Mouse (Mus musculus) CH12.LX (cell line): ENCODE results near the gene Odf4. TPM values are rescaled to one million over a fixed set of nuclear protein-coding genes. Genes with fewer than 3 reads are reported as not detected.

ENCODE experiments used
- DNase-seq: peaks from one replicate; pipeline ENCODE4 v3.0.0-alpha.2; 2013; ENCODE audit errors: extremely low read depth
- H3K27ac ChIP-seq: 2 replicates; pipeline ENCODE4 v1.5.1; 2012; ENCODE audit warnings: low read depth, mild to moderate bottlenecking, control low read depth, moderate library complexity; ENCODE audit not compliant: insufficient read depth
- H3K27me3 ChIP-seq: replicated peaks from 2 replicates; pipeline ENCODE3; 2012; ENCODE audit warnings: inconsistent platforms
- H3K36me3 ChIP-seq, 2 experiments: replicated peaks in 1 of 2; 2 replicates each; pipeline versions ENCODE3 to v1.6.1; 2012; ENCODE audit warnings: inconsistent platforms in 1 of 2, low read length in 1 of 2, mild to moderate bottlenecking in 1 of 2, mixed read lengths in 1 of 2, moderate library complexity in 1 of 2; ENCODE audit not compliant: control insufficient read depth in 1 of 2, insufficient read depth in 1 of 2
- H3K4me1 ChIP-seq, 2 experiments: 2 replicates each; pipeline ENCODE4 v1.6.1; 2012; ENCODE audit warnings: inconsistent platforms in 1 of 2, moderate library complexity in 1 of 2; ENCODE audit not compliant: insufficient read depth in 2 of 2, control insufficient read depth in 1 of 2
- H3K4me2 ChIP-seq: 2 replicates; pipeline ENCODE4 v1.6.1; 2012; ENCODE audit warnings: low read depth, mild to moderate bottlenecking, control low read depth; ENCODE audit not compliant: poor library complexity, insufficient read depth, severe bottlenecking
- H3K4me3 ChIP-seq, 3 experiments: fragments of 150-350 bp in 1 of 3; sonication (generic) in 1 of 3; replicated peaks in 1 of 3; 2 replicates each; pipeline versions ENCODE3 to v1.5.1; 2011 to 2012; ENCODE audit warnings: low read depth in 2 of 3, low read length in 2 of 3, mild to moderate bottlenecking in 2 of 3, moderate library complexity in 2 of 3, control low read depth in 1 of 3, improper control_type of control experiment in 1 of 3, inconsistent platforms in 1 of 3, mixed read lengths in 1 of 3; ENCODE audit not compliant: poor library complexity in 1 of 3
- H3K79me2 ChIP-seq: replicated peaks from 2 replicates; pipeline ENCODE4 v1.6.1; 2012; ENCODE audit warnings: mild to moderate bottlenecking, moderate library complexity; ENCODE audit not compliant: control insufficient read depth, poor library complexity, insufficient read depth, severe bottlenecking; ENCODE audit errors: extremely low read depth
- H3K9ac ChIP-seq: 2 replicates; pipeline ENCODE4 v1.6.1; 2012; ENCODE audit warnings: low read depth, mild to moderate bottlenecking, control low read depth, moderate library complexity; ENCODE audit not compliant: insufficient read depth
- H3K9me3 ChIP-seq: replicated peaks from 2 replicates; pipeline ENCODE3; 2012; ENCODE audit warnings: low read length, inconsistent platforms, mixed read lengths
- BHLHE40 ChIP-seq: IDR thresholded peaks from 2 replicates; pipeline ENCODE4 v1.6.1; 2011; ENCODE audit warnings: mild to moderate bottlenecking, low read depth, low read length, improper control_type of control experiment
- CHD2 ChIP-seq: IDR thresholded peaks from 2 replicates; pipeline ENCODE4 v1.6.1; 2011; ENCODE audit warnings: low read length, improper control_type of control experiment
- E2F4 ChIP-seq: IDR thresholded peaks from 2 replicates; pipeline ENCODE4 v1.6.1; 2011; ENCODE audit warnings: low read depth, low read length, improper control_type of control experiment; ENCODE audit not compliant: insufficient replicate concordance
- EP300 ChIP-seq: IDR thresholded peaks from 2 replicates; pipeline ENCODE4 v1.6.1; 2011; ENCODE audit warnings: low read length, improper control_type of control experiment
- HCFC1 ChIP-seq: IDR thresholded peaks from 2 replicates; pipeline ENCODE4 v1.6.1; 2012; ENCODE audit warnings: low read depth, mild to moderate bottlenecking, inconsistent platforms, low read length, improper control_type of control experiment
- IRF4 ChIP-seq: IDR thresholded peaks from 2 replicates; pipeline ENCODE4 v1.6.1; 2014; ENCODE audit warnings: low read depth, mild to moderate bottlenecking, inconsistent platforms, low read length, improper control_type of control experiment
- KAT2A ChIP-seq: IDR thresholded peaks from 2 replicates; pipeline ENCODE4 v1.6.1; 2012; ENCODE audit warnings: low read length, improper control_type of control experiment, inconsistent platforms; ENCODE audit not compliant: insufficient replicate concordance
- MAFK ChIP-seq: IDR thresholded peaks from 2 replicates; pipeline ENCODE4 v1.6.1; 2011; ENCODE audit warnings: low read length, improper control_type of control experiment; ENCODE audit not compliant: insufficient replicate concordance
- MEF2A ChIP-seq: IDR thresholded peaks from 2 replicates; pipeline ENCODE4 v1.6.1; 2014; ENCODE audit warnings: low read depth, mild to moderate bottlenecking, inconsistent platforms, low read length, improper control_type of control experiment, borderline replicate concordance
- MXI1 ChIP-seq: IDR thresholded peaks from 2 replicates; pipeline ENCODE4 v1.6.1; 2011; ENCODE audit warnings: mild to moderate bottlenecking, low read depth, low read length, improper control_type of control experiment
- MYC ChIP-seq: IDR thresholded peaks from 2 replicates; pipeline ENCODE4 v1.6.1; 2011; ENCODE audit warnings: low read depth, mild to moderate bottlenecking, improper control_type of control experiment, low read length
- NELFE ChIP-seq: IDR thresholded peaks from 2 replicates; pipeline ENCODE4 v1.6.1; 2011; ENCODE audit warnings: low read depth, low read length, improper control_type of control experiment
- POLR2A ChIP-seq: IDR thresholded peaks from 2 replicates; pipeline ENCODE4 v1.6.1; 2011; ENCODE audit warnings: low read depth, mild to moderate bottlenecking, improper control_type of control experiment, low read length
- RCOR1 ChIP-seq: conservative IDR thresholded peaks from 2 replicates; pipeline ENCODE4 v1.6.1; 2012; ENCODE audit warnings: low read depth, mild to moderate bottlenecking, inconsistent platforms, low read length, improper control_type of control experiment
- SIN3A ChIP-seq: IDR thresholded peaks from 2 replicates; pipeline ENCODE4 v1.6.1; 2012; ENCODE audit warnings: low read length, improper control_type of control experiment, inconsistent platforms
- SMC3 ChIP-seq: IDR thresholded peaks from 2 replicates; pipeline ENCODE4 v1.6.1; 2011; ENCODE audit warnings: low read depth, low read length, improper control_type of control experiment
- TBP ChIP-seq: conservative IDR thresholded peaks from 2 replicates; pipeline ENCODE4 v1.6.1; 2011; ENCODE audit warnings: low read depth, low read length, improper control_type of control experiment
- UBTF ChIP-seq: IDR thresholded peaks from 2 replicates; pipeline ENCODE4 v1.6.1; 2012; ENCODE audit warnings: low read depth, mild to moderate bottlenecking, inconsistent platforms, low read length, improper control_type of control experiment, moderate library complexity
- USF1 ChIP-seq: IDR thresholded peaks from 2 replicates; pipeline ENCODE4 v1.6.1; 2014; ENCODE audit warnings: low read depth, mild to moderate bottlenecking, inconsistent platforms, low read length, improper control_type of control experiment
- ZC3H11A ChIP-seq: IDR thresholded peaks from 2 replicates; pipeline ENCODE4 v1.6.1; 2012; ENCODE audit warnings: low read depth, mild to moderate bottlenecking, inconsistent platforms, low read length, improper control_type of control experiment
- ZKSCAN1 ChIP-seq: IDR thresholded peaks from 2 replicates; pipeline ENCODE4 v1.6.1; 2012; ENCODE audit warnings: low read depth, inconsistent platforms, low read length, improper control_type of control experiment, borderline replicate concordance
- ZMIZ1 ChIP-seq: IDR thresholded peaks from 2 replicates; pipeline ENCODE4 v1.6.1; 2012; ENCODE audit warnings: low read depth, mild to moderate bottlenecking, inconsistent platforms, low read length, improper control_type of control experiment
- dilution Hi-C: fragments of 300-500 bp; cut with MboI; formaldehyde crosslinking; loops from 2 replicates; pipeline ENCODE4 v1.14.3; 2020; ENCODE audit warnings: low sequenced_read_pairs; ENCODE audit not compliant: extremely low pct_unique_long_range_greater_than_20kb, extremely low pct_ligation_motif_present
- in situ Hi-C: fragments of 300-500 bp; cut with MboI; formaldehyde crosslinking; loops from 3 replicates; pipeline ENCODE4 v1.14.3; 2019; ENCODE audit warnings: low sequenced_read_pairs, low pct_ligation_motif_present, low pct_unique_long_range_greater_than_20kb, mixed read lengths
- polyA plus RNA-seq: library from polyadenylated mRNA; unstranded; fragments of >175 nt; gene quantifications from 2 replicates; pipeline ENCODE4 v1.2.1, GENCODE M21; 2012; ENCODE audit warnings: low read depth; ENCODE audit not compliant: insufficient read length
- total RNA-seq, 2 experiments: library from RNA; depleted of rRNA; stranded (reverse); fragments of 300-350 nt in 1 of 2; fragments of >200 nt in 1 of 2; gene quantifications; 2 replicates each; pipeline ENCODE4 v1.2.3; 2012 to 2014

Odf4 gene
- total and polyA plus RNA-seq, 3 experiments = not detected

DNA sequence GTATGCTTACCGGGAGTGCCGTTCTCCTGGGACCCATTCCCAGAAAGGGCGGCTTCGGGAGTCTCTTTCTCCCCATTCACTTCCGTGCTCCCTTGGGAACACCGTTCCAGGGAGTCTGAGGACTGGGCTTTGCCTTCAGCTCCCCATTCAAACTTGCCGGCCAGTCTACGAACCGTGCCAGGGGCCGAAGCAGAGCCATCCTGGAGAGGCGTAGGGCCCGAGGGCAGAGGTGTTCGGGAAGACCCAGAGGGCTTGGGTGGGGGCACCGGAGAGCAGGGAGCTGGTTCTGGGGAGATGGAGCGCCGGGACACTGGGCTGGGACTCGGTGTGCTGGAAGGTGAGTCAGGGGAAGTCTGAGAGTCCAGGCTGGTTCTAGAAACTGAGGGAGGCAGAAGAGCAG, 27.5 kb upstream of the Odf4 start:
- TF ChIP-seq UBTF (no peak), MYC (no peak)
- TF ChIP-seq, all 38 proteins: peak for 0
- no peak overlapping the region for H3K9ac ChIP-seq
- DNase-seq = no peak
- H3K4me3 ChIP-seq = no peak overlapping the region
- peaks cover 0 to 9% of the 10 kb centered on the region in 2 experiments; a peak in 3 of 4 replicates for H3K4me1 ChIP-seq
- dilution Hi-C loops = no loop called here
- H3K27me3 ChIP-seq = peaks cover 27% of the 10 kb centered on the region
- H3K36me3 ChIP-seq = no peaks in the 10 kb centered on the region
- H3K9me3 ChIP-seq = no peaks in the 10 kb centered on the region
- H3K79me2 ChIP-seq = no peaks in the 10 kb centered on the region
- in situ Hi-C loops = no loop called here
- H3K27ac ChIP-seq = no peak overlapping the region
- peak overlapping the region; percentile 70; the same call in 1 of the 2 replicates for H3K4me2 ChIP-seq

DNA sequence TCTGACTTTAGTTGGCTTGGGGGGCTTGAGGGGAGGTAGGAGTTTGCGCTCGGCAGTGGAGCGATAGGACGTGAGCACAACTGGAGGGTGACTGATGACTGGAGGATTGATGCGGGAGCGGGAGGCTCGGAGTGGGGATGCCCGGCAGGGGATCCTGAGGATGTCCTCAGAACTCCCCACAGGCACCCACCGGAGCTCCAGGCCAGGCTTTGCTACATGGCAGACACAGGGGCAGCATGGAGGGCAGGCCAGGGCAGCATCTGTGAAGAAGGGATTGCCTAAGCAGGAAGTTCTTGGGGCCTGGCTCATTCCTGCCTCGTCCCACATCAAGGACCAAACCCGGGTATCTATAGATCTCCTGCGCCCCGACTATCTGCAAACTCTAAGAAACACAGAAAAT, 27.0 kb upstream of the Odf4 start:
- in situ Hi-C loops = no loop called here
- Histone ChIP-seq H3K9me3 (no peaks in the 10 kb centered on the region), H3K4me1 (peaks cover 0 to 9% of the 10 kb centered on the region in 2 experiments; a peak in 3 of 4 replicates), H3K4me2 (no peak overlapping the region), H3K79me2 (no peaks in the 10 kb centered on the region), H3K27me3 (peaks cover 25% of the 10 kb centered on the region), H3K9ac (no peak overlapping the region), H3K36me3 (no peaks in the 10 kb centered on the region), H3K4me3 (no peak overlapping the region), H3K27ac (no peak overlapping the region)
- DNase-seq = no peak
- dilution Hi-C loops = no loop called here
- TF ChIP-seq TBP (no peak), MEF2A (no peak), SMC3 (no peak), ZMIZ1 (no peak), POLR2A (no peak)

- H3K4me3 ChIP-seq = no peak overlapping the region
- no peak for DNase-seq
- TF ChIP-seq HCFC1 (no peak), RCOR1 (no peak), E2F4 (no peak), UBTF (no peak), USF1 (no peak), MAFK (no peak), BHLHE40 (no peak), NELFE (no peak), ZMIZ1 (no peak), ZC3H11A (no peak), EP300 (no peak), SIN3A (no peak), POLR2A (no peak), IRF4 (no peak), ZKSCAN1 (no peak), MXI1 (no peak), KAT2A (no peak), CHD2 (no peak)
- TF ChIP-seq, all 38 proteins: peak for 0
- Histone ChIP-seq H3K36me3 (peaks cover 0 to 20% of the 10 kb centered on the region in 2 experiments), H3K9me3 (no peaks in the 10 kb centered on the region), H3K27ac (no peak overlapping the region), H3K4me2 (no peak overlapping the region), H3K27me3 (peaks cover 5% of the 10 kb centered on the region), H3K79me2 (no peaks in the 10 kb centered on the region), H3K9ac (no peak overlapping the region), H3K4me1 (no peaks in the 10 kb centered on the region)
- in situ Hi-C loops (no loop called here), dilution Hi-C loops (no loop called here)
These were observed 20.7 kb upstream of the Odf4 start for GRCm38 (mm10) chr11:68947542-68947993.
